ENCODE assay signal across 25 mouse cellular contexts in the genomic region with DNA sequence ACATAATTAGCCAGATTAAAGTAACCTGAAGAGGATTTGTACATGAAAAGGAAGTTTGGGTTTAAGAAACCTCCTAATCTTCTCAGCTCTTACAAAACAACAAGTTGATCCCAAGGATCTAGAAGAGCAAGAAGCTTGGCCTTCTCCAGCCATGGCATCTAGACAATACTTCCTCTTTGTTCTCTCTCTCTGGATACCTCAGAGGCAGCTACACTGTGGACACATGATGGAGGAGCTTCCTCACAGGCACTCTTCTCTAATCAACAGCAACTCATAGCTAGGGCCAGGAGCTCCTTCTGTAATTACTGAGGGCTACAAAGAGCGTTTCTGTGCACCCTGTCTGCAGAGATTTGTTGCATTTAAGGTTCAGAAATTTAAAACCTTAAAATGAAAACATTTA.
DNase-seq lines count a peak whose midpoint lies in the region; ATAC-seq and TF ChIP-seq lines count a peak whose summit lies in the region.
"Had no signal": no experiment of that assay in that cellular context is flagged by ENCODE, and none has a peak within 500 bp of the region (broad histone marks: within the 10 kb centered on the region; RNA-seq: fewer than 3 reads in every experiment).

No protein-coding gene starts in this region.

- peaks cover 20% of the 10 kb centered on the region for H3K4me1 ChIP-seq in bone marrow macrophage, adult 2 months (ENCODE audit: control insufficient read depth, insufficient read depth, low read length)
- H3K4me1 ChIP-seq in forebrain, embryonic 14.5 days (ENCODE audit: control insufficient read depth, insufficient read depth, low read length), result no peaks in the 10 kb centered on the region
- H3K4me1 ChIP-seq: forebrain, embryonic 15.5 days; hindbrain, embryonic 10.5 days; hindbrain, embryonic 13.5 days; intestine, embryonic 15.5 days had no signal

- ATAC-seq in megakaryocyte, adult 5-6 weeks (ENCODE audit: poor library complexity, severe bottlenecking), result 0 out of 2 replicates have a peak, but pooled peaks have one; percentile 35
- ATAC-seq in forebrain, embryonic 14.5 days, result no peak
- ATAC-seq: activated CD4-positive, CD25-positive, alpha-beta regulatory T cell, adult 4 months; CD4-positive, CD25-positive, alpha-beta regulatory T cell, adult 4 months; forebrain, embryonic 15.5 days; hindbrain, embryonic 16.5 days; intestine, embryonic 15.5 days had no signal

- TF ChIP-seq POLR2A in bone marrow macrophage, adult 2 months (IDR thresholded peaks at IDR 0.05; ENCODE audit: borderline replicate concordance, low read depth, low read length), result no peak

- no peaks in the 10 kb centered on the region for H3K36me3 ChIP-seq in forebrain, embryonic 14.5 days (ENCODE audit: control insufficient read depth, insufficient read depth, low read length)
- H3K36me3 ChIP-seq: forebrain, embryonic 15.5 days; heart, embryonic 15.5 days; hindbrain, embryonic 10.5 days; hindbrain, embryonic 13.5 days; intestine, embryonic 15.5 days had no signal

- peak overlapping the region; percentile 97 for H3K27ac ChIP-seq in bone marrow macrophage, adult 2 months (ENCODE audit: insufficient read depth, low read depth, low read length)
- no peak overlapping the region for H3K27ac ChIP-seq in forebrain, embryonic 14.5 days (ENCODE audit: low read depth, low read length)
- H3K27ac ChIP-seq: forebrain, embryonic 15.5 days; heart, embryonic 15.5 days; hindbrain, embryonic 10.5 days; hindbrain, embryonic 13.5 days; intestine, embryonic 15.5 days had no signal

- no peak for TF ChIP-seq CTCF in bone marrow macrophage, adult 2 months (IDR thresholded peaks at IDR 0.05; ENCODE audit: low read depth, low read length)

- H3K9me3 ChIP-seq in forebrain, embryonic 14.5 days (replicated peaks; ENCODE audit: control insufficient read depth, low read length), result no peaks in the 10 kb centered on the region
- H3K9me3 ChIP-seq: forebrain, embryonic 15.5 days; heart, embryonic 15.5 days; hindbrain, embryonic 10.5 days; hindbrain, embryonic 13.5 days; intestine, embryonic 15.5 days had no signal

- H3K4me3 ChIP-seq in bone marrow macrophage, adult 2 months (ENCODE audit: insufficient read depth, low read length), result no peak overlapping the region
- no peak overlapping the region for H3K4me3 ChIP-seq in forebrain, embryonic 14.5 days (ENCODE audit: low read depth, low read length)
- H3K4me3 ChIP-seq: forebrain, embryonic 15.5 days; heart, embryonic 15.5 days; hindbrain, embryonic 10.5 days; hindbrain, embryonic 13.5 days; intestine, embryonic 15.5 days had no signal

- DNase-seq in fat pad, adult 2 months (ENCODE audit: extremely low read depth, low read depth, low spot score), result peak; percentile 37
- DNase-seq in gastrocnemius, adult 18-20 months (ENCODE audit: low spot score), result no peak
- no peak for DNase-seq in spleen, postnatal 4 days (ENCODE audit: low spot score in 2 of 2)
- no peak for DNase-seq in forebrain, embryonic 14.5 days (ENCODE audit: low spot score)
- DNase-seq: adrenal gland, adult 8-10 months; adrenal gland, postnatal 25 days; cerebellum, adult 18-20 months; cerebellum, adult 9-11 months; cerebellum, postnatal 25 days; gastrocnemius, postnatal 10 days; gastrocnemius, postnatal 36 days; heart, adult 11 months; heart, postnatal 10 days; heart, postnatal 36 days had no signal

- WGBS in forebrain, embryonic 14.5 days, result 83% methylated on average over 1 of the region's 1 CpGs

- no peak overlapping the region for H3K4me2 ChIP-seq in forebrain, embryonic 14.5 days (ENCODE audit: low read length)
- H3K4me2 ChIP-seq: forebrain, embryonic 15.5 days; heart, embryonic 11.5 days; heart, embryonic 15.5 days; hindbrain, embryonic 13.5 days; intestine, embryonic 15.5 days had no signal

- no peak overlapping the region for H3K9ac ChIP-seq in forebrain, embryonic 14.5 days (ENCODE audit: low read length)
- H3K9ac ChIP-seq: forebrain, embryonic 15.5 days; heart, embryonic 15.5 days; hindbrain, embryonic 13.5 days; intestine, embryonic 15.5 days had no signal

- no peaks in the 10 kb centered on the region for H3K27me3 ChIP-seq in forebrain, embryonic 14.5 days (replicated peaks; ENCODE audit: control insufficient read depth, insufficient read depth, low read length)
- H3K27me3 ChIP-seq: forebrain, embryonic 15.5 days; heart, embryonic 15.5 days; hindbrain, embryonic 13.5 days; intestine, embryonic 15.5 days had no signal
